Mouse (Mus musculus): ENCODE results near the gene Cpeb3. TPM values are rescaled to one million over a fixed set of nuclear protein-coding genes. Genes with fewer than 3 reads are reported as not detected.
A peak's percentile ranks its signal among the peaks of the same experiment; 100 is the strongest.

Gene Cpeb3
- polyA plus RNA-seq, 1 experiment from 2014 or later = 3.1 TPM

DNA sequence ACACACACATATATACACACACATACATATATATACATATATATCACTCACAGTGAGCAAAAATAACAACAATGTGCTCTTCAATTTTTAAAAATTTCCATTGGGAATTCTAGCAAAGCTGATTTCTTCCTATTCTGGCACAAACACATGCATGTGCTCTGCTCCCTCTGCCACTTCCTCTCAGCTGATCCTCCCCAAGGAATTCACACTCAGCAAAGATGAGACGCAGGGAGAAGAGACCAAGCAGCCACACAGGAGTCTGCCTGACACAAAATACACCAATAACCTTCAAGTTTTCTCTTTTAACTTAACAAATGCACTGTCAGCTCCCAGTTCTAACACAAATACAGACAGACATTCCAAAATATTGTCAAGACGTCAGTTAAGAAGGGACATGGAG lies 89.1 kb downstream of the Cpeb3 start:
- peak; percentile 9 for DNase-seq (ENCODE audit: low spot score)
- no peaks in the 10 kb centered on the region for H3K4me1 ChIP-seq (ENCODE audit: control insufficient read depth, insufficient read depth, low read length)
- H3K36me3 ChIP-seq (ENCODE audit: control insufficient read depth, insufficient read depth, low read length) = no peaks in the 10 kb centered on the region
- no peak overlapping the region for H3K27ac ChIP-seq (ENCODE audit: low read depth, low read length)
- no peak for ATAC-seq
- no peak overlapping the region for H3K4me3 ChIP-seq (ENCODE audit: low read depth, low read length)
- no peak overlapping the region for H3K9ac ChIP-seq (ENCODE audit: low read length)
- 75% methylated on average over 2 of the region's 2 CpGs for WGBS
- H3K4me2 ChIP-seq (ENCODE audit: low read length) = no peak overlapping the region
- H3K9me3 ChIP-seq (replicated peaks; ENCODE audit: control insufficient read depth, low read length) = no peaks in the 10 kb centered on the region
- H3K27me3 ChIP-seq (replicated peaks; ENCODE audit: control insufficient read depth, insufficient read depth, low read length) = no peaks in the 10 kb centered on the region

DNA sequence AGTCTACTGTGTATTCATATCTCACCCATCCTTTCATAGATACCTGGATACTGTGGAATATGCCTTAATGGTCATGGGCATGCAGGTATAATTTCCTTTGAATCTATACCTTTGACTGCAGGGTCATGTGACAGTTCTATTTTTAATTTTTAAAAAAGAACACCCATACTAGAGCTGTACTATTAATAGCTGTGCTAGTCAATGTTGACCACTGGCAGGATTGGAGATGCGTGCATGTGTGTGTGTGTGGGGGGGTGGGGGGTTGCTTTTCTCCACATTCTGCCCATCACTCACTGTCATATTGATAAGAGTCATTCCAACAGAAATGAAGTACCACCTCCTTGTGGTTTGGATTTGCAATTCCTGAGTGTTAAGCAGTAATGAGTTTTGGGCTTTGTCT lies 92.6 kb downstream of the Cpeb3 start:
- Histone ChIP-seq H3K4me3 (ENCODE audit: low read depth, low read length) (no peak overlapping the region), H3K27ac (ENCODE audit: low read depth, low read length) (no peak overlapping the region), H3K9me3 (replicated peaks; ENCODE audit: control insufficient read depth, low read length) (no peaks in the 10 kb centered on the region), H3K4me2 (ENCODE audit: low read length) (no peak overlapping the region), H3K4me1 (ENCODE audit: control insufficient read depth, insufficient read depth, low read length) (no peaks in the 10 kb centered on the region), H3K9ac (ENCODE audit: low read length) (no peak overlapping the region), H3K36me3 (ENCODE audit: control insufficient read depth, insufficient read depth, low read length) (no peaks in the 10 kb centered on the region), H3K27me3 (replicated peaks; ENCODE audit: control insufficient read depth, insufficient read depth, low read length) (no peaks in the 10 kb centered on the region)
- ATAC-seq (no peak), DNase-seq (ENCODE audit: low spot score) (no peak)
- 91% methylated on average over 1 of the region's 1 CpGs for WGBS

DNA sequence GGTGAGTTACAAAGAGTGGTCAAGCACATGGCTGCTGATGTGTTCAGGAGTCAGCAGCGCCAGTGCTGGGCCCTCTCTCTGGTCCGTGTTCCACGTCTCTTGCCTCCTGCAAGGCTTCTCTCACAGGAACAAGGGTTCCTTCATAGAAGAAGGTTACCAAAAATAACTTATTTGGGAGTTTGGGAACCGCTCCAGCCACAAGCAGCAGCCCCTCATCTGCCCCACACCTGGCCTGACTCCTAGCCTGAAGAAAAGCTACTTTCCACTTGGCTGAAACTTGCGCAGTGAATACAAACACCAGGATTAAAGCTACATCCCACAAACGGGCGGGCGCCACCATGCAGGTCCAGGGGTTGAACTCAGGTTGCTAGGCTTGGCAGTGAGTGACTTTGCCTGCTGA lies 93.0 kb downstream of the Cpeb3 start:
- H3K4me2 ChIP-seq (ENCODE audit: low read length) = no peak overlapping the region
- WGBS = 86% methylated on average over 8 of the region's 8 CpGs
- ATAC-seq (no peak), DNase-seq (ENCODE audit: low spot score) (no peak)
- no peak overlapping the region for H3K9ac ChIP-seq (ENCODE audit: low read length)
- H3K4me1 ChIP-seq (ENCODE audit: control insufficient read depth, insufficient read depth, low read length) = no peaks in the 10 kb centered on the region
- no peak overlapping the region for H3K27ac ChIP-seq (ENCODE audit: low read depth, low read length)
- no peaks in the 10 kb centered on the region for H3K36me3 ChIP-seq (ENCODE audit: control insufficient read depth, insufficient read depth, low read length)
- no peak overlapping the region for H3K4me3 ChIP-seq (ENCODE audit: low read depth, low read length)
- no peaks in the 10 kb centered on the region for H3K27me3 ChIP-seq (replicated peaks; ENCODE audit: control insufficient read depth, insufficient read depth, low read length)
- no peaks in the 10 kb centered on the region for H3K9me3 ChIP-seq (replicated peaks; ENCODE audit: control insufficient read depth, low read length)

DNA sequence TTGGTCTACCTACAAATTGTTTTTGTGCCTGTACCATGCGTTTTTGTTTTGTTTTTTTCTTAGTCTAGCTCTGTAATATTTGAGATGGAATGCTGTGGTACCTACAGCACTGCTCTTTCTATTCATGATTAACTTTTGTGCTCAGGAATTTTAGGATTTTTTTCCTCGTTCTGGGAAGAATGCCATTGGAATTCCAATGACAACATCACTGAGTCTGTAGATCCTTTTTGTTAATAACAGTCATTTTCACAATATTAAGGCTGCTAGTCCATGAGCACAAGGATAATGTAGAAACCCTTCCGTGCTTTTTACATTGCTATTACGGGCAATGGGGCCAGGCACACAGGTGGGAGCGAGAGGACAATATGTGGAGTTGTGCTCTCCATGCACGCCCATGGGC lies 96.6 kb downstream of the Cpeb3 start:
- ATAC-seq = no peak
- Histone ChIP-seq H3K4me3 (ENCODE audit: low read depth, low read length) (no peak overlapping the region), H3K9ac (ENCODE audit: low read length) (no peak overlapping the region), H3K9me3 (replicated peaks; ENCODE audit: control insufficient read depth, low read length) (no peaks in the 10 kb centered on the region), H3K27ac (ENCODE audit: low read depth, low read length) (no peak overlapping the region), H3K36me3 (ENCODE audit: control insufficient read depth, insufficient read depth, low read length) (no peaks in the 10 kb centered on the region), H3K4me1 (ENCODE audit: control insufficient read depth, insufficient read depth, low read length) (no peaks in the 10 kb centered on the region), H3K27me3 (replicated peaks; ENCODE audit: control insufficient read depth, insufficient read depth, low read length) (no peaks in the 10 kb centered on the region), H3K4me2 (ENCODE audit: low read length) (no peak overlapping the region)
- no peak for DNase-seq (ENCODE audit: low spot score)
- 84% methylated on average over 6 of the region's 6 CpGs for WGBS

DNA sequence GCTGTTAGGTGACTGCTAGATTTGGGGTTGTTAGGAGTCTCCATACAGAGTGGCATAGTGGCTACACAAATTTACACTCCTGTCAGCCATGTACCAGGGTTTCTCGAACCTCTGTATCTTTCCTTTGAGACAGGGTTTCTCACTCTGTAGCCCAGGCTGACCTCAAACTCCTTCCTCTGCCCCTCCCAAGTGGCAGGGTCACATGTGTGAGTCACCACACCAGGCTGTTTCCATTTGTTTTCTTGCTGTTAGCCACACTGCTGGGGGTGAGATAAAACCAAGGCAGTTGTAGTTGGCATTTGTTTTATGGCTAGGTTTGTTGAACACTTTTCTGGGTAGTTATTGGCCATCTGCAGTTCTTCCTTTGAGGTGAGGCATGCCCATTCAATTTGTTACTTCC lies 97.9 kb downstream of the Cpeb3 start:
- no peak for DNase-seq (ENCODE audit: low spot score)
- no peak overlapping the region for H3K9ac ChIP-seq (ENCODE audit: low read length)

DNA sequence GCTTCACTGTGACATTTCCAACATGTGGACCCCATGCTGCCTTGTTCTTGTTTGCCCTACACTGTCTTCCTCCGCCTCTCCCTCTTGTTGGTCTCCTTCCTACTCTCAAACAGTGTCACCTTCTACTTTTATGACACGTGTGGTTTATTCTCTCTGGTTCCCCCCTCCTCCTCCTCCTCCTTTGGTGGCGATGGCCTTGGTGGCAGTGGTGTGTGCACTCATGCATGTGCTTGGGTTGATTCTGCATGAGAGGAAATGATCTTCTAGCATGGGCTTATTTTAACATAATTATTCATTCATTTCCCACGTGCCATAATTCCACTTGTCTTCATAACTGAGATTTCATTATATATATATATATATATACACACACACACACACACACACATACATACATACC lies 98.5 kb downstream of the Cpeb3 start:
- Histone ChIP-seq H3K27ac (ENCODE audit: low read depth, low read length) (no peak overlapping the region), H3K36me3 (ENCODE audit: control insufficient read depth, insufficient read depth, low read length) (no peaks in the 10 kb centered on the region), H3K4me2 (ENCODE audit: low read length) (no peak overlapping the region), H3K9ac (ENCODE audit: low read length) (no peak overlapping the region), H3K4me1 (ENCODE audit: control insufficient read depth, insufficient read depth, low read length) (no peaks in the 10 kb centered on the region), H3K4me3 (ENCODE audit: low read depth, low read length) (no peak overlapping the region), H3K27me3 (replicated peaks; ENCODE audit: control insufficient read depth, insufficient read depth, low read length) (no peaks in the 10 kb centered on the region), H3K9me3 (replicated peaks; ENCODE audit: control insufficient read depth, low read length) (no peaks in the 10 kb centered on the region)
- no peak for ATAC-seq
- DNase-seq (ENCODE audit: low spot score) = no peak
- 79% methylated on average over 4 of the region's 4 CpGs for WGBS

More for the DNA sequence above, 97.9 kb downstream of the Cpeb3 start:
- Histone ChIP-seq H3K4me3 (ENCODE audit: low read depth, low read length) (no peak overlapping the region), H3K4me1 (ENCODE audit: control insufficient read depth, insufficient read depth, low read length) (no peaks in the 10 kb centered on the region), H3K27me3 (replicated peaks; ENCODE audit: control insufficient read depth, insufficient read depth, low read length) (no peaks in the 10 kb centered on the region), H3K9me3 (replicated peaks; ENCODE audit: control insufficient read depth, low read length) (no peaks in the 10 kb centered on the region), H3K36me3 (ENCODE audit: control insufficient read depth, insufficient read depth, low read length) (no peaks in the 10 kb centered on the region), H3K4me2 (ENCODE audit: low read length) (no peak overlapping the region), H3K27ac (ENCODE audit: low read depth, low read length) (no peak overlapping the region)
- ATAC-seq = no peak
- 68% methylated on average over 1 of the region's 1 CpGs for WGBS

DNA sequence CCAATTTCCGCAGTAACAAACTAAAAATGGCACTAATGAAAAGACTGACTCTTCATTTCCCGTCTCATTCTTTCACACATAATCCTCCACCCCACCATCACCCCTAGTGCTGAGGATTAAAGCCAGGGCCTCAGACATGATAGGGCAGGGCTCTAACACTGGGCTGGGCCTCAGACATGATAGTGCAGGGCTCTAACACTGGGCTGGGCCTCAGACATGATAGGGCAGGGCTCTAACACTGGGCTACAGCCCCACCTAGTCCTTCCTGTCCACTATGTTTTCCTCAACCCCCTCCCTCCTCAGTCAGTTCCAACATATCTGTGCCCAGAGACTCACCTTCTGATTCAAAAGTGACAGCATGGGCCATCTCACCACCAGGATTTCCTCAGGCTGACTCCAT lies 107.7 kb downstream of the Cpeb3 start:
- Histone ChIP-seq H3K9ac (ENCODE audit: low read length) (no peak overlapping the region), H3K27me3 (replicated peaks; ENCODE audit: control insufficient read depth, insufficient read depth, low read length) (no peaks in the 10 kb centered on the region), H3K4me2 (ENCODE audit: low read length) (no peak overlapping the region), H3K9me3 (replicated peaks; ENCODE audit: control insufficient read depth, low read length) (no peaks in the 10 kb centered on the region), H3K36me3 (ENCODE audit: control insufficient read depth, insufficient read depth, low read length) (no peaks in the 10 kb centered on the region), H3K4me3 (ENCODE audit: low read depth, low read length) (no peak overlapping the region), H3K4me1 (ENCODE audit: control insufficient read depth, insufficient read depth, low read length) (no peaks in the 10 kb centered on the region), H3K27ac (ENCODE audit: low read depth, low read length) (no peak overlapping the region)
- ATAC-seq = no peak
- 83% methylated on average over 2 of the region's 2 CpGs for WGBS
- no peak for DNase-seq (ENCODE audit: low spot score)

DNA sequence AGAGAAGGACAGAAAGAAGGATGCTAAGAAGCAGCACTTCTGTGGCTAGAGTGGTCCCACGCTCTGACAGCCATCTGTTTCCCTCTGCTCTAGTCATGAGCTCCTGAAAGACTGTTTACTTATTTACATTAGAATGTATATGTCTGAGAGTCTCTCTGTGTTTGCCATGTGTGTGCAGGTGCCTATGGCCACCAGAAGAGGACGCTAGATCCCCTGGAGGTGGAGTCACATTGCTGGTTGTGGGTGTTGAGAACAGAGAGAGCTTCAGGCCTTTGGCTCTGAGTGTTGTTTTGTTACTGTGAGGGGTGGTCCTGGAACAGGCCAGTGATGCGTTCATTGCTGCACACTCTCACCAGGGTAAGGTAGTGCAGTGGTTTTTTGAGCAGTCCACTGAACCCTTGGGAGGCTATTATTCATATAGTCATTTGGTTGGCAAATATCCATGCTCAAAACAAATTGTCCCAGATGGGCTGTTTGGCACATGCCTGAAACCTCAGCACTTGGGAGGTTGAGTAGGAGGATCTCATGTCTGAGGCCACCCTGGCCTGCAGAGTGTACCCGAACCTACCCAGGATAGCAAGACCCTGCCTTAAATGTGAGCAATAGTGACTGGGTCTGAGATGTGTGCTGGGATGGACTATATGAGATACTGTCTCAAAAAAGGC lies 112.6 kb downstream of the Cpeb3 start:
- DNase-seq (ENCODE audit: low spot score) (no peak), ATAC-seq (no peak)
- Histone ChIP-seq H3K4me2 (ENCODE audit: low read length) (no peak overlapping the region), H3K27me3 (replicated peaks; ENCODE audit: control insufficient read depth, insufficient read depth, low read length) (no peaks in the 10 kb centered on the region), H3K4me3 (ENCODE audit: low read depth, low read length) (no peak overlapping the region), H3K36me3 (ENCODE audit: control insufficient read depth, insufficient read depth, low read length) (no peaks in the 10 kb centered on the region), H3K27ac (ENCODE audit: low read depth, low read length) (no peak overlapping the region), H3K9ac (ENCODE audit: low read length) (no peak overlapping the region), H3K4me1 (ENCODE audit: control insufficient read depth, insufficient read depth, low read length) (peaks cover under 1% of the 10 kb centered on the region; the same call in 1 of the 2 replicates), H3K9me3 (replicated peaks; ENCODE audit: control insufficient read depth, low read length) (no peaks in the 10 kb centered on the region)
- 72% methylated on average over 4 of the region's 4 CpGs for WGBS

DNA sequence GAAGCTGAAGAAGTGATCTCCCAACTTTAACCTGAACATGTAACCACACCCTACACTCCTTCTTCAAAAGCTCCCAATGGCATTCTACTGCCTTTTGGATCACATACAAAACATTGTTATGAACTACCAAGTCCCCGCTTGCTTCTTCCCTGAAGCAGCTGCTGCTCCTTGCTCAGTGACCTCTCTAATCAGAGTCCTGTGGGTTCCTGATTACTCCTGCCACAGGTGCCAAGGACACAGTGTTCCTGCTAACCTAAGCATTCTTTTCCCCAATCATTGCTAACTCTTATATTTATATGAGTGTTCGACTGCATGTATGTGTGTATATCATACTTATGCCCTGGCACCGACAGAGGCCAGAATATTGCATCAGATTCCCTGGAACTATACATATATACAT lies 115.2 kb downstream of the Cpeb3 start:
- no peak overlapping the region for H3K9ac ChIP-seq (ENCODE audit: low read length)
- 92% methylated on average over 3 of the region's 3 CpGs for WGBS
- H3K4me1 ChIP-seq (ENCODE audit: control insufficient read depth, insufficient read depth, low read length) = peaks cover 9% of the 10 kb centered on the region
- H3K27me3 ChIP-seq (replicated peaks; ENCODE audit: control insufficient read depth, insufficient read depth, low read length) = no peaks in the 10 kb centered on the region
- H3K4me3 ChIP-seq (ENCODE audit: low read depth, low read length) = no peak overlapping the region
- DNase-seq (ENCODE audit: low spot score) = no peak
- H3K4me2 ChIP-seq (ENCODE audit: low read length) = no peak overlapping the region
- ATAC-seq = no peak
- no peaks in the 10 kb centered on the region for H3K36me3 ChIP-seq (ENCODE audit: control insufficient read depth, insufficient read depth, low read length)
- H3K27ac ChIP-seq (ENCODE audit: low read depth, low read length) = no peak overlapping the region
- no peaks in the 10 kb centered on the region for H3K9me3 ChIP-seq (replicated peaks; ENCODE audit: control insufficient read depth, low read length)

Measured in forebrain, embryonic 14.5 days (tissue).